Mouse (Mus musculus): ENCODE measurements around the gene Prl4a1. TPM values are rescaled to one million over a fixed set of nuclear protein-coding genes. Genes with fewer than 3 reads are reported as not detected.
"Not testable (repeated sequence)": the region's sequence is repeated elsewhere in the genome, so short reads cannot be mapped to it uniquely, and the experiment has no call there.

The Prl4a1 gene
- not detected in 2 replicates for total RNA-seq (2015; ENCODE audit: low replicate concordance)
- total RNA-seq (2017; ENCODE audit: low replicate concordance): not detected in 2 replicates

DNA sequence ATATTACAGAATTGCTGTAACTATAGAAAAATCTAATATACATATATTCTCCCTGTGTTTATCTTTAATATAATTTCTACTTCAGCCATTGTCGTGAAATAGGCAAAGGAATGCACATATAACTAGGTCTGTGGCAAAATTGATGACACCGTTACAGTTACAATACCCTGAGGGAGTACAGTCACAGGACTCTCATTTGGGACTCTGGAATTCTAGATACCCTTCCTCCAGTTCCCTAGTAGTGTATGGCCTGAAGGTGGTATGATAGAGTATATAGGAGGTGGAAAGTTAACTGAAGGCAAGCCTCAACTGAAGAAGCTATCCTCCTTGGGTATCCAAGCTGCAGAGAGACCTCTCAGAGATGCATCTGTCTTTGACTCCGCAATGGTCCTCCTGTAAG lies at the start of gene Prl4a1:
Gene Prl4a1, plus strand, starts transcription at position 301 of the 400 bp plus-strand sequence.
- ATAC-seq (replicated peaks; ENCODE audit: low FRiP score, poor library complexity, severe bottlenecking): no peak

DNA sequence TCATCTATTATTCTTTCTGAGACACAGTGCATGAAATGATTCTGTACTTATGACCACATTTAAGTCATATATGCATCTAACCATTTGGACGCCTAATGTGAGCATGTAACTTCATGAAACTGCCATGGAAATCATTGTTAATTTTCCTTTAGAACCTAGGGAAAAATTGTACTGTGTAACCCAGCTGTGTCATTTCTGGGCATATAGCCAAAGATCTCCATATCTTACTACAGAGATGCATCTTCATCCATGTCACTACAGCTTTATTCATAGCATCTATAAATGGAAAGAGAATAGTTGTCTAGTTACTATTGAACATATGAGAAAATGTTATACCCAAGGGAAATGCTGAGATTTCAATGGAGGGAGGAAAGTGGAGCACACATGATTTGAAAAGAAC lies 43.1 kb upstream of the Prl4a1 start:
- ATAC-seq (replicated peaks; ENCODE audit: low FRiP score, poor library complexity, severe bottlenecking): no peak

DNA sequence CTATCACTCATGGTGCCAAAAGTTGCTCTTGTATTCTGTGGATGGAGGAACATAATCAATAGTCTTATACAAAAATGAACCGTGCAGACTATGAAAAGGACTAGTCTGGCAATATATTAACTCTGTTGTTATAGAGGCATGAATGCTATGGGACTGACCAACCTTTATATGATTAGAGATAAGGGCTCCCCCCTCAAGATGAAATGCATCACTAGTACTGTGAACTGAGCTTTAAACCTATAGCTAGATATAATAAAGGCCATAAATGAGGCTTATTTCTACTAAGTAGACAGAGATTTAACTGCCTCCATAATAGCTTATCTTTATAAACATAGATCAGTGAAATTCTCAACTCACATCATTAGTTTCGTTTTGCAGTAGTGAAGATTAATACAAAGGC lies 41.7 kb upstream of the Prl4a1 start:
- not testable (repeated sequence) for ATAC-seq (replicated peaks; ENCODE audit: low FRiP score, poor library complexity, severe bottlenecking)

DNA sequence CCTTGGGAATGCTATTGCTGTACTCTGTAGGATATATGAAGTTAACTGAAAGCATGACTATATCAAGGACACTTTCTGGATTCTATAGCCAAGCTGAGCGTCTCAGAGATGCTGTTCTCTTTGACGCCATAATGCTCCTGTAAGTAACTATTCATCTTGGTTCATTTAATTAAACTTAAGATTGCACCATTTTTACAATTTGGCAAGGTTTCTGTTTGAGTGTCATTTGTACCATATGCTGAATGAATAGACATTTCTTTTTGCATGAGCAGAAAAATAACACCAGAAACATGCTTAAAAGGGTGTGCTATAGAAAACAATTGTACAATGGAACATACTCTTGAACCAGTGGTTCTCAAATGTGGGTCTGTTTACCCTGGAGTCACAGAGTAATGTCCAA lies 38.4 kb upstream of the Prl4a1 start:
- no peak for ATAC-seq (replicated peaks; ENCODE audit: low FRiP score, poor library complexity, severe bottlenecking)

DNA sequence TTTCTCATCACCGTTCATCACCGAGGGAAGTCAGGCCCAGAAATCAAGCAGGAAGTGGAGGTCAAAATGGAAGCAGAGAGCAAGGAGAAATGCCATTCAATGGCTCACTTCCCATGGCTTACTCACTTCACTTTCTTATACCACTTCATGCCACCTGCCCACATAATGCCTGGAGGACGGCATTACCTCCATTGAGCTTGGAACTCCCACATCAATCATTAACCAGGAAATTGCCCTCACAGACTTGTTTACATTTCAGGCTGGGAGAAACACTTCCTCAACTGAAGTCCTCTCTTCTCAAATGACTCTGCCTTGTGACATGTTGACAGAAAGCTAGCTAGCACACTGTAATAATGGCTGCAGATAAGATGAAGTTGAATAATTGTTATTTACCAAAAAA lies 19.5 kb upstream of the Prl4a1 start:
- not testable (repeated sequence) for ATAC-seq (replicated peaks; ENCODE audit: low FRiP score, poor library complexity, severe bottlenecking)

DNA sequence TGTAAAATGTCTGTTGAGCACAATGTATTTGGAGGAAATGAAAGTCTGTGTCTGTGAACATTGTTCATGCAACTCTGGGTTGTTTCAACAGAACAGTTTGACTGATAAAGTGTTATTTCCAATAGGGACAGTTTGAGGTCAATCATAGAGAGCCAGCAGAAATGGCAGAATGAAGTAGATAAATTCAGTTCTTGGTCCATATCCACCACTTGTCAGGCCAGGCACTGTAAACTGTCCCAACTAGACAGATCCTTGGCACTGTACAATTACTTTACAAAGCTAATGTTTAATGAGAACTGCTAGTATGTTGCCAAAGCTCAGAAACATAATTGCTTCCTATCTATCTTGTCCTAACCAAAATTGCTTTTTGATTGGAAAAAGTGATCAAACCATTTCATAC lies 13.3 kb downstream of the Prl4a1 start:
- no peak for ATAC-seq (replicated peaks; ENCODE audit: low FRiP score, poor library complexity, severe bottlenecking)

DNA sequence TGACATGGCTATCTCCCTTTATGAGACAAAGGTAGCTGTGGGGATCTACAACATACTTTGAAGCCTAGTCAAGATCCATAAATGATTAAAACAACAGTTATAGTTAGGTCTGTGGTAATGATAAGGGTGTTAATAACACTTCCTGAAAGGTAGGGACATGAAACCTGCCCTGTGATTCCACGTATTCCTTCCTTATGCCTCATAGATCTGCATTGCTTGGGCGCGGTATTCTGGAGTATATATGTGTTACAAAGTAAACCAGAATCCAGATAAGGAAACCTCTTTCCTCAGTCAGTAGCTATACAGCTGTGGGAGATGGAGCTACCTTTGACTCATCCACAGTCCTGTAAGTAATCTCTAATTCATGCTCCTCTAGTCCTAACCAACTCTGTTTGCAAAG lies 53.3 kb downstream of the Prl4a1 start:
- no peak for ATAC-seq (replicated peaks; ENCODE audit: low FRiP score, poor library complexity, severe bottlenecking)

Other genes starting within 250 kb of the Prl4a1 start
- gene Prl7c1, start 235.4 kb upstream of the Prl4a1 start, total RNA-seq (2015; ENCODE audit: low replicate concordance): not detected in 2 replicates
- gene Prl7c1, start 235.4 kb upstream of the Prl4a1 start, total RNA-seq (2017; ENCODE audit: low replicate concordance): not detected in 2 replicates
- not detected in 2 replicates for gene Prl2a1, start 214.6 kb upstream of the Prl4a1 start, total RNA-seq (2015; ENCODE audit: low replicate concordance)
- gene Prl2a1, start 214.6 kb upstream of the Prl4a1 start, total RNA-seq (2017; ENCODE audit: low replicate concordance): not detected in 2 replicates
- gene Prl2c1, start 166.9 kb upstream of the Prl4a1 start, total RNA-seq (2015; ENCODE audit: low replicate concordance): not detected in 2 replicates
- gene Prl2c1, start 166.9 kb upstream of the Prl4a1 start, total RNA-seq (2017; ENCODE audit: low replicate concordance): not detected in 2 replicates
- gene Prl5a1, start 126.3 kb downstream of the Prl4a1 start, total RNA-seq (2015; ENCODE audit: low replicate concordance): not detected in 2 replicates
- not detected in 2 replicates for gene Prl5a1, start 126.3 kb downstream of the Prl4a1 start, total RNA-seq (2017; ENCODE audit: low replicate concordance)
- gene Gm11361, start 241.3 kb downstream of the Prl4a1 start, total RNA-seq (2015; ENCODE audit: low replicate concordance): 7.5 and 9.6 TPM in 2 replicates
- gene Gm11361, start 241.3 kb downstream of the Prl4a1 start, total RNA-seq (2017; ENCODE audit: low replicate concordance): 1.1 and 3.1 TPM in 2 replicates

Measured in erythroblast, adult 5-6 weeks (primary cell).